Mouse (Mus musculus) C2C12 (cell line): Measurements from ENCODE around the gene Kdm5b.

Experiments
- CEBPB ChIP-seq: IDR thresholded peaks from one replicate; pipeline ENCODE4 v1.6.1; 2011; ENCODE audit warnings: low read depth, mild to moderate bottlenecking, control low read depth, moderate library complexity
- CTCF ChIP-seq: IDR thresholded peaks from one replicate; pipeline ENCODE4 v1.5.1; 2011; ENCODE audit not compliant: control insufficient read depth, insufficient read depth, insufficient read length
- MAX ChIP-seq: IDR thresholded peaks from one replicate; pipeline ENCODE4 v1.6.1; 2011; ENCODE audit warnings: mild to moderate bottlenecking, control low read depth
- MYOG ChIP-seq: IDR thresholded peaks from one replicate; pipeline ENCODE4 v1.6.1; 2011; ENCODE audit not compliant: control insufficient read depth, insufficient read length; ENCODE audit errors: extremely low read depth
- USF1 ChIP-seq: IDR thresholded peaks from one replicate; pipeline ENCODE4 v1.6.1; 2011; ENCODE audit warnings: low read depth, mild to moderate bottlenecking, control low read depth, moderate library complexity

GRCm38 (mm10) chr1:134570171-134570570, 10.2 kb downstream of the Kdm5b start:
- no peak for TF ChIP-seq MAX
- no peak for TF ChIP-seq CTCF
- TF ChIP-seq CEBPB = no peak
- TF ChIP-seq USF1 = no peak
- no peak for TF ChIP-seq MYOG
